8 mouse cellular contexts compared by ENCODE assay signal in the genomic region with DNA sequence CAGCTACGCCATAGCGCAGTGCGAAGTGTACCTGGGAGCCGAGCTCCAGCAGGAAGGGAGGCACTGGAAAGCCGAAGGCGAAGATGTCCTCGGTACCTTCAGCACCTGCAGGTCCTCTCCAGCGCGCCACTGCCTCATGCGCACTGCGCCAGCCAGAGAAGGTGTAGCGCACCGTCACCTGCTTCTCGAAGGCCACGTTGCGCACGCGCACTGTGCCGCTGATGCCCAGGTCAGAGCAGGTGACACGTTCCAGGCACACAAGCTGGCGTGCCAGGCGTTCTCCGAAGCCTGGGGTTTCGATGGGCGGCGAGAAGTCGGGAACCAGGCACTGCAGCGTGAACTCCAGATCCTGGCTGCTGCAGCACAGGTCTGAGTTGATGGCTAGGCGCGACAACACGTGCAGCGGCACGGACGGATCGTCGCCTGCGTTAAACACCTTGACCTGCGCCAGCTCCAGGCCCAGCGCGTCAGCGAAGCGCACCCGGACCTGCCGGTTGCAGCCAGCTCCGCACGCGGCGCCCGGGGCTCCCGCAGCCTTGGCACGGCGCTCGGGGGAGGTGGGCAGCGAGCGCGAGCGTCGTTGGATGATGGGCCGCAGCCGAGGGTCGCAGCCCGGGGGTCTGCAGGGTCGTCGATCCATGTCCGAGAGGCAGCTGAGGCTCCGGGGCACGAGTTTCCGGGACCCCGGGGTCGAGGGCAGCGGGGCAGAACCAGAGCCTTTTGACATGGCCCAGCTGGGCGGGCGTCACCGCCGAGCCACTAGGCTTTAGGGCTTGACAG. TPM values are rescaled to one million over a fixed set of nuclear protein-coding genes. Genes with fewer than 3 reads are reported as not detected.
DNase-seq lines count a peak whose midpoint lies in the region; ATAC-seq and TF ChIP-seq lines count a peak whose summit lies in the region.
"Had no signal": no experiment of that assay in that cellular context is flagged by ENCODE, and none has a peak within 500 bp of the region (broad histone marks: within the 10 kb centered on the region; RNA-seq: fewer than 3 reads in every experiment).

No protein-coding gene starts in this region.

- WGBS in heart, embryonic 14.5 days, result 10% methylated on average over 75 of the region's 75 CpGs

- TF ChIP-seq CTCF in cortical plate, adult 2 months (IDR thresholded peaks at IDR 0.05; ENCODE audit: extremely low read depth, insufficient read depth, low read length), result no peak

- no peak; the same call in 1 of the 2 replicates for ATAC-seq in heart, embryonic 14.5 days (ENCODE audit: insufficient number of reproducible peaks, insufficient read depth, low FRiP score, low read depth)

- H3K4me3 ChIP-seq in cortical plate, adult 2 months (ENCODE audit: insufficient read depth, low read length), result peak overlapping the region; percentile 77
- H3K4me3 ChIP-seq in heart, embryonic 14.5 days (ENCODE audit: control insufficient read depth in 1 of 2, insufficient read depth in 1 of 2, low read depth in 1 of 2, low read length in 2 of 2), result peak overlapping the region; percentile 63 to 68

- H3K9ac ChIP-seq in heart, embryonic 14.5 days (ENCODE audit: low read length), result peak overlapping the region; percentile 82

- H3K27me3 ChIP-seq in heart, embryonic 14.5 days (ENCODE audit: control insufficient read depth, insufficient read depth, low read length), result no peaks in the 10 kb centered on the region

- peak overlapping the region; percentile 99 for H3K4me2 ChIP-seq in heart, embryonic 14.5 days (ENCODE audit: low read length)

- H3K9me3 ChIP-seq in heart, embryonic 14.5 days (ENCODE audit: control insufficient read depth, low read length), result 0 out of 2 replicates have a peak, but pooled peaks cover 3% of the 10 kb centered on the region

- peaks cover 11% of the 10 kb centered on the region for H3K36me3 ChIP-seq in heart, embryonic 14.5 days (ENCODE audit: control insufficient read depth, insufficient read depth, low read length)

- no peak for TF ChIP-seq POLR2A in cortical plate, adult 2 months (IDR thresholded peaks at IDR 0.05; ENCODE audit: extremely low read depth, insufficient read depth, low read length)

- H3K27ac ChIP-seq in cortical plate, adult 2 months (ENCODE audit: insufficient read depth, low read length), result peak overlapping the region; percentile 16
- H3K27ac ChIP-seq in heart, embryonic 14.5 days (replicated peaks in 1 of 2; ENCODE audit: control insufficient read depth in 1 of 2, insufficient read depth in 1 of 2, low read depth in 2 of 2, low read length in 2 of 2), result peak overlapping the region; percentile 80 to 90

- DNase-seq in urinary bladder, postnatal 36 days (ENCODE audit: low spot score in 2 of 2), result peak; percentile 14 to 20
- no peak for DNase-seq in urinary bladder, postnatal 4 days (ENCODE audit: low spot score in 2 of 2)
- DNase-seq in left cerebral cortex, adult 18-20 months (ENCODE audit: low spot score in 2 of 2), result peak; percentile 47 to 48
- peak; percentile 66 for DNase-seq in neural tube, embryonic 10.5 days (ENCODE audit: extremely low spot score, low spot score)
- no peak for DNase-seq in spleen, adult 18-20 months

- peaks cover 4% of the 10 kb centered on the region for H3K4me1 ChIP-seq in cortical plate, adult 2 months (ENCODE audit: control insufficient read depth, insufficient read depth, low read length)
- H3K4me1 ChIP-seq in heart, embryonic 14.5 days (ENCODE audit: control insufficient read depth in 2 of 2, insufficient read depth in 2 of 2, low read length in 2 of 2), result peaks cover 22 to 58% of the 10 kb centered on the region in 2 experiments

RNA-seq across cellular contexts. Expression of a gene that starts 0.6 kb away (rescaled TPM):
- 5.6 and 6.3 TPM in 2 replicates for polyA plus RNA-seq in cortical plate, adult 2 months (2012; rRNA removed)
- 22.0 and 23.8 TPM in 2 replicates for polyA plus RNA-seq in heart, embryonic 14.5 days (2014; fragmentation: Nextera tagmentation; extraction: Ambion mirVana)
- 1 to 10 TPM; 8.1 to 8.2 TPM for total RNA-seq in left cerebral cortex, adult 18-20 months (2021)

RNA-seq across cellular contexts. Expression of a gene that starts 0.7 kb away (rescaled TPM):
- 37.4 and 37.7 TPM in 2 replicates for polyA plus RNA-seq in cortical plate, adult 2 months (2012; rRNA removed)
- 7.1 and 7.3 TPM in 2 replicates for polyA plus RNA-seq in heart, embryonic 14.5 days (2014; fragmentation: Nextera tagmentation; extraction: Ambion mirVana)
- total RNA-seq in left cerebral cortex, adult 18-20 months (2021), result 10 to 100 TPM; 62.9 to 66.0 TPM

RNA-seq across cellular contexts. Expression of a gene that starts 6.2 kb away (rescaled TPM):
- polyA plus RNA-seq in cortical plate, adult 2 months (2012; rRNA removed), result 0.83 and 0.90 TPM in 2 replicates
- 0.24 and 0.46 TPM in 2 replicates for polyA plus RNA-seq in heart, embryonic 14.5 days (2014; fragmentation: Nextera tagmentation; extraction: Ambion mirVana)
- total RNA-seq in left cerebral cortex, adult 18-20 months (2021), result 1 to 10 TPM; 1.3 to 2.4 TPM
- total RNA-seq: common myeloid progenitor, adult 5-6 weeks had no signal

RNA-seq across cellular contexts. Expression of a gene that starts 16.7 kb away (rescaled TPM):
- polyA plus RNA-seq in cortical plate, adult 2 months (2012; rRNA removed), result 0.23 TPM in 2 replicates
- not detected in 2 replicates for polyA plus RNA-seq in heart, embryonic 14.5 days (2014; fragmentation: Nextera tagmentation; extraction: Ambion mirVana)
- total RNA-seq in left cerebral cortex, adult 18-20 months (2021), result not detected
- total RNA-seq: common myeloid progenitor, adult 5-6 weeks had no signal

Comparison
In these comparisons a context has a peak if more than half of its experiments do, and no peak if none do; other contexts are left out.
1. DNase-seq: peak in urinary bladder, postnatal 36 days (2 of 2), left cerebral cortex, adult 18-20 months (2 of 2) and neural tube, embryonic 10.5 days (single experiment); none in urinary bladder, postnatal 4 days (0 of 2) and spleen, adult 18-20 months (0 of 2).